Mouse (Mus musculus) liver, adult 2 months (tissue): ENCODE measurements at regions not wholly inside any gene's neighbourhood (a gene's known extent, or its start where the extent isn't known, plus 50 kb on each side); places are given as distances from the start of the nearest gene placed in this dataset.

Experiments used
- CTCF ChIP-seq: fragments of 200-500 bp; IDR thresholded peaks from 2 replicates; pipeline ENCODE4 v1.5.1; 2011; ENCODE audit warnings: low read depth, low read length, control low read depth
- POLR2A ChIP-seq: fragments of 200-500 bp; IDR thresholded peaks from 2 replicates; pipeline ENCODE4 v1.6.1; 2011; ENCODE audit warnings: low read length, control low read depth; ENCODE audit not compliant: insufficient read depth; ENCODE audit errors: extremely low read depth

- TF ChIP-seq CTCF (no peak), POLR2A (no peak)
Observed at GRCm38 (mm10) chr1:194342568-194342967, 275.4 kb upstream of the Plxna2 start.
